Mouse (Mus musculus) small intestine, adult 2 months (tissue): ENCODE measurements around the gene C5ar2.

ENCODE experiments used
- CTCF ChIP-seq: fragments of 200-500 bp; IDR thresholded peaks from 2 replicates; pipeline ENCODE4 v1.5.1; 2012; ENCODE audit warnings: low read depth, mild to moderate bottlenecking, control low read depth, inconsistent platforms, low read length, moderate library complexity, mixed read lengths; ENCODE audit not compliant: insufficient replicate concordance, insufficient read length; ENCODE audit errors: extremely low read depth
- POLR2A ChIP-seq: fragments of 200-500 bp; IDR thresholded peaks from 2 replicates; pipeline ENCODE4 v1.6.1; 2012; ENCODE audit warnings: low read depth, mild to moderate bottlenecking, control low read depth, inconsistent platforms, low read length, moderate library complexity

GRCm38 (mm10) chr7:16229869-16230268 is 14.1 kb downstream of the C5ar2 start:
- TF ChIP-seq POLR2A (no peak), CTCF (no peak)
